Mouse (Mus musculus) heart, postnatal 0 days (tissue): ENCODE measurements at regions not wholly inside any gene's neighbourhood (a gene's known extent, or its start where the extent isn't known, plus 50 kb on each side); places are given as distances from the start of the nearest gene placed in this dataset.

ENCODE experiments used
- CTCF ChIP-seq: IDR thresholded peaks from 2 replicates; pipeline ENCODE4 v1.5.1; 2016; ENCODE audit warnings: antibody characterized with exemption, control low read depth, low read depth
- EP300 ChIP-seq: IDR thresholded peaks from 2 replicates; pipeline ENCODE4 v1.6.1; 2016; ENCODE audit warnings: antibody characterized with exemption, low read depth

DNA sequence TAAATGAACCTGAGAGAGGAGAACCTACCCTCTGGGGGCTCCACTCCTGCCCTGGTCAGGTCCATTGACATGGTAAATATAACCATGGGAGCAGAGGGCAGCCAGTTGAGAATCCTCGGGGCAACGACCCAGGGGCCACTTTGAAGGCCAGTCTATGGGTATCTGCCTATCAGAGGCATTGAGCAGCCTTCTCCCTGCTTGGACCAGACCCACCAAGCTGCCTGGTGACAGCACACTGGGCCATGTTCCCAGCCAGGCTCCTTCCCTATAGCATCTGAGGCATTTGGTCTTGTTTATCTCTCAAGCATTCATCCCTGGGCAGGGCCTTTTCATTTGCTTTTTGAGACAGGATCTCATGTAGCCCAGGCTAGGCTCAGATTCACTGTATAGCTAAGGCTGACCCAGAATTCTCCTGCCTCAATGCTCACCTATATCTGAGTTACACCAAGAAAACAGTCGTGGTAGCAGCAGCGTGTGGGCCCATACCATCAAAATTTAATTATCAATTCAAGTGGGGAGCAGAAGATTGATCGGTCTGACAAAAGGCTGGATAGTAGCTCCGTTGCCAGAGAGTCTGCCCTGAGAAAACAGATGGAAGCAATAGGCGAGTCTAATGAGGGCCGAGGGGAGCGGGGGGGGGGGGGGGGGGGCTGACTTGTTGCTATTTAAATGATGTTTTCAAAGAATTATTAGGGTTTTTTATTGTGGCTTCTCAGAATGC, 141.7 kb downstream of the Tfap2c start:
- TF ChIP-seq CTCF (no peak), EP300 (no peak)
